In genomic region chr1:92832011-92833010, GRCm38 (mm10) we compare ENCODE assay signal across 8 mouse cellular contexts. TPM values are rescaled to one million over a fixed set of nuclear protein-coding genes. Genes with fewer than 3 reads are reported as not detected.
DNase-seq lines count a peak whose midpoint lies in the region; ATAC-seq and TF ChIP-seq lines count a peak whose summit lies in the region.

No protein-coding gene starts in this region.

- peak overlapping the region; percentile 78 for H3K27ac ChIP-seq in intestine, embryonic 16.5 days (ENCODE audit: low read length)
- no peak overlapping the region for H3K27ac ChIP-seq in liver, embryonic 13.5 days
- peak overlapping the region; percentile 62 for H3K27ac ChIP-seq in olfactory bulb, adult 2 months (ENCODE audit: insufficient read depth, low read depth, low read length)

- peak overlapping the region; percentile 95 for H3K4me2 ChIP-seq in intestine, embryonic 16.5 days (ENCODE audit: low read depth, low read length)
- H3K4me2 ChIP-seq in liver, embryonic 13.5 days, result peak overlapping the region; percentile 72

- 2% methylated on average over 62 of the region's 62 CpGs for WGBS in intestine, embryonic 16.5 days
- 3% methylated on average over 62 of the region's 62 CpGs for WGBS in liver, embryonic 13.5 days (ENCODE audit: insufficient replicate concordance)
- WGBS in olfactory bulb, adult 2 months, result 1% methylated on average over 62 of the region's 62 CpGs

- TF ChIP-seq CTCF in olfactory bulb, adult 2 months (IDR thresholded peaks at IDR 0.05; ENCODE audit: insufficient read depth, low read depth, low read length), result no peak

- no peaks in the 10 kb centered on the region for H3K36me3 ChIP-seq in intestine, embryonic 16.5 days (ENCODE audit: control insufficient read depth, insufficient read depth, low read length)
- H3K36me3 ChIP-seq in liver, embryonic 13.5 days, result no peaks in the 10 kb centered on the region

- H3K4me3 ChIP-seq in intestine, embryonic 16.5 days (ENCODE audit: low read length), result peak overlapping the region; percentile 72
- peak overlapping the region; percentile 55 for H3K4me3 ChIP-seq in liver, embryonic 13.5 days (replicated peaks)
- H3K4me3 ChIP-seq in olfactory bulb, adult 2 months (ENCODE audit: insufficient read depth, low read depth, low read length), result peak overlapping the region; percentile 67

- DNase-seq in ovary, postnatal 10 days (ENCODE audit: low spot score), result peak; percentile 36
- no peak for DNase-seq in ovary, adult 18-20 months (ENCODE audit: low spot score)
- peak; percentile 69 to 74 for DNase-seq in cerebellum, postnatal 25 days
- DNase-seq in gastrocnemius, postnatal 10 days, result peak; percentile 83
- DNase-seq in liver, embryonic 13.5 days, result no peak
- no peak for DNase-seq in c-Kit-positive CD71-positive TER-119-positive erythroid progenitor cells, embryonic 14.5 days (ENCODE audit: low spot score)

- peak overlapping the region; percentile 82 for H3K9ac ChIP-seq in intestine, embryonic 16.5 days (ENCODE audit: low read depth, low read length)
- H3K9ac ChIP-seq in liver, embryonic 13.5 days, result peak overlapping the region; percentile 54

- peak; percentile 49 for ATAC-seq in intestine, embryonic 16.5 days
- ATAC-seq in liver, embryonic 13.5 days (ENCODE audit: low read depth), result peak; percentile 8; the same call in 1 of the 2 replicates

- no peaks in the 10 kb centered on the region for H3K9me3 ChIP-seq in intestine, embryonic 16.5 days (ENCODE audit: control insufficient read depth, low read length)
- H3K9me3 ChIP-seq in liver, embryonic 13.5 days (replicated peaks), result no peaks in the 10 kb centered on the region

- peaks cover 17% of the 10 kb centered on the region; the same call in 1 of the 2 replicates for H3K4me1 ChIP-seq in intestine, embryonic 16.5 days (ENCODE audit: control insufficient read depth, insufficient read depth, low read length)
- peaks cover 13% of the 10 kb centered on the region; the same call in 1 of the 2 replicates for H3K4me1 ChIP-seq in liver, embryonic 13.5 days (replicated peaks)
- peaks cover 16% of the 10 kb centered on the region for H3K4me1 ChIP-seq in olfactory bulb, adult 2 months (ENCODE audit: control insufficient read depth, insufficient read depth, low read length)

- TF ChIP-seq POLR2A in olfactory bulb, adult 2 months (IDR thresholded peaks at IDR 0.05; ENCODE audit: insufficient read depth, low read depth, low read length), result no peak

- H3K27me3 ChIP-seq in intestine, embryonic 16.5 days (replicated peaks; ENCODE audit: control insufficient read depth, insufficient read depth, low read length), result peaks cover 5% of the 10 kb centered on the region; the same call in 1 of the 2 replicates
- H3K27me3 ChIP-seq in liver, embryonic 13.5 days, result peaks cover 63% of the 10 kb centered on the region

RNA-seq across cellular contexts. Expression of gene Gpc1, which starts 0.9 kb away (rescaled TPM):
- total RNA-seq in gastrocnemius, postnatal 10 days (2021), result 100 to 1,000 TPM; 276 to 282 TPM
- 24.9 and 25.0 TPM in 2 replicates for polyA plus RNA-seq in intestine, embryonic 16.5 days (2015; fragmentation: Nextera tagmentation; extraction: Ambion mirVana)
- 2.7 TPM in 2 replicates for polyA plus RNA-seq in liver, embryonic 13.5 days (2015; fragmentation: Nextera tagmentation; extraction: Ambion mirVana)
- polyA plus RNA-seq in olfactory bulb, adult 2 months (2012; ENCODE audit: insufficient read depth, insufficient read length, low replicate concordance, missing spikeins), result not detected in 2 replicates

Comparison
In these comparisons a context has a peak if more than half of its experiments do, and no peak if none do; other contexts are left out.
1. DNase-seq: peak in ovary, postnatal 10 days (single experiment), cerebellum, postnatal 25 days (2 of 2) and gastrocnemius, postnatal 10 days (single experiment); none in ovary, adult 18-20 months (single experiment), liver, embryonic 13.5 days (single experiment) and c-Kit-positive CD71-positive TER-119-positive erythroid progenitor cells, embryonic 14.5 days (single experiment).
2. Peak in every context shown above with its lines, with median percentiles within 50 percentile points of each other: H3K4me3 ChIP-seq.